Mouse (Mus musculus): ENCODE measurements at regions not wholly inside any gene's neighbourhood (a gene's known extent, or its start where the extent isn't known, plus 50 kb on each side); places are given as distances from the start of the nearest gene placed in this dataset.

DNA sequence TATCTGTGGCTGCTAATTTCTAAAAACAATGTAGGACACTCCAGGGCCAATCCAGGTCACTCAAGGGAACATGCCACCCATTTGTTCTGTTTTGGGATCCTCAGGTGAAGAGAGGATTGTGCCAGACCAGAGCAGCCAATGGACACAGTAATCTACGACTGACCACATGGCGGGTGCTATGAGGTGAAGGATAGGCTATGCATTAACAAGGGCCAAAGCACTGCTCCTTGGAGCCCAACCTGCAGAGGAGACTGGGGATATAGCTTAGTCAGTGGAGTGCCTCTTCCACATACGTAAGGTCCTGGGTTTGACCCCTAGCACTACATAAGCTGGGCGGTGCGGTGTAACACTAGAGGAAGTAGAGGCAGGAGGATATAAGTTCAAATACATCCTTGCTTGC, 156.0 kb downstream of the Inhbb start:
- intact Hi-C loops (cut with DNase I): no loop called here
- DNase-seq (ENCODE audit: low spot score in 2 of 2): no peak

- intact Hi-C loops (cut with DNase I): no loop called here
- DNase-seq (ENCODE audit: low spot score in 2 of 2): no peak
Observed at GRCm38 (mm10) chr1:119265192-119265891, 156.7 kb downstream of the Inhbb start.

DNA sequence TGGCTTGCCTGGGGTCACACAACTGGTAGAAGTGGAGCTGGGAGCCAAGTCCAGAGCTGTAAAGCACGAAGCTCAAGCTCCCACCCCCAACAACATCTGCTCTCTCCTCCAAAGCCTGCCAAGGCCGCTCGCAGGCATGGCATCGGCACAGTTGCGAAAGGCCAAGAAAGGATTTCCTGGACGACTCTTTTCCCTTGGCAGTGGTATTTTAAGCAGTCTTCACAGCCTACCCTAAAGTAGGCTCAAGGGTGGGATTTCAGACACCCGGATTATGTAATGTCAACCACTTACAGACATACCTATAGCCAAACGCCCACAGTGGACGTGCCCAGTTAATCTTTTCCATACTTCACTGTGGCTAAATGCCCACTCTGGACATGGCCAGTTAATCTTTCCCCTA, 162.6 kb downstream of the Inhbb start:
- peak; percentile 17 to 18 for DNase-seq (ENCODE audit: low spot score in 2 of 2)
- intact Hi-C loops (cut with DNase I): loop anchor here (5.0 kb wide), 1 partner anchor 163 kb away; the partner anchor contains the start of gene Inhbb

GRCm38 (mm10) chr1:119256769-119257168, 165.3 kb downstream of the Inhbb start:
- intact Hi-C loops (cut with DNase I): loop anchor here (5.0 kb wide), 1 partner anchor 166 kb away; the partner anchor contains the start of gene Inhbb
- DNase-seq (ENCODE audit: low spot score in 2 of 2): peak; percentile 60 to 64

DNA sequence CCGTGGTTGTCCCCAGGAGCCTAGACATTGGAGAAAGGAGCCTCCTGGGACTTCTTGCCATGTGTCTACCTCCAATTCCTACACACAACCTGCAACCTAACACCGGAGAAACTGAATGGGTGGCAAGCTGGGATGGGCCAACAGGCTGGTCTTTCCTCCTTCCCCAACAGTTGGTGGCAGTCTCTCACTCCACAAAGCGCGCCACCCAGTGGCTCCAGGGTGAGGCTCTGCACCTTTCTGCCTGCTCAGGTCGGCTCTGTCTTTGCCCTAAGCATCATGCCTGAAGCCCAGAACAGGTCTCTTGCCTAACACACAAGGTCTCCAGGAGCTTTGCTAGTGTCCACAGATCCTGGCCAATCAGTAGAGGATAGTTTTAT, 166.0 kb downstream of the Inhbb start:
- intact Hi-C loops (cut with DNase I): loop anchor here (5.0 kb wide), 1 partner anchor 166 kb away; the partner anchor contains the start of gene Inhbb
- no peak for DNase-seq (ENCODE audit: low spot score in 2 of 2)

GRCm38 (mm10) chr1:119255386-119256096, 166.5 kb downstream of the Inhbb start:
- DNase-seq (ENCODE audit: low spot score in 2 of 2): peak; percentile 6 to 14
- intact Hi-C loops (cut with DNase I): loop anchor here (5.0 kb wide), 1 partner anchor 167 kb away; the partner anchor contains the start of gene Inhbb

GRCm38 (mm10) chr1:119254928-119255327, 167.1 kb downstream of the Inhbb start:
- no peak for DNase-seq (ENCODE audit: low spot score in 2 of 2)
- intact Hi-C loops (cut with DNase I): loop anchor here (5.0 kb wide), 1 partner anchor 167 kb away; the partner anchor contains the start of gene Inhbb

DNA sequence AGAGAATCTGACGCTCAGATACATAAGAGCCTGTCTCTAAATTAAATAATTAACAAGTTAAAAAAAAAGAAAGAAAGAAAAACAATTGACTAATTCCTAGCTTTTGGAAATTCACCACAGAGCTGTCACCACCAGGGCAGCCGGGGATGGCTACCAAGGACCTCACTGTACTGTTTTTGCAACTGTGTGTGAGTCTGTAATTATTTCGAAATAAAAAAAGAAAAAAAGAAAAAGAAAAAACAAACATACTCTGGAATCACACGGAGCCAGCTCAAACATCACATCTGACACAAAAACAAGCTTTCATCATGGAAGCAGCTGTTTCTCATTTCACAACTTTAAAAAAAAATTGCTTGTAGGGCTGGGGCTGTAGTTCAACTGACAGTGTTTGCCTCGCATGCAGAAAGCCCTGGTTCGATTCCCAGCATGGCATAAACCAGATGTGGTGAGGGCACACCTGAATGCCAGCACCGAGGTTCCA, 168.6 kb downstream of the Inhbb start:
- intact Hi-C loops (cut with DNase I): no loop called here
- no peak for DNase-seq (ENCODE audit: low spot score in 2 of 2)

- no peak for DNase-seq (ENCODE audit: low spot score in 2 of 2)
- intact Hi-C loops (cut with DNase I): no loop called here
Observed at GRCm38 (mm10) chr1:119252403-119252802, 169.6 kb downstream of the Inhbb start.

- no peak for DNase-seq (ENCODE audit: low spot score in 2 of 2)
- intact Hi-C loops (cut with DNase I): no loop called here
Observed at GRCm38 (mm10) chr1:119251741-119252140, 170.3 kb downstream of the Inhbb start.

- intact Hi-C loops (cut with DNase I): no loop called here
- DNase-seq (ENCODE audit: low spot score in 2 of 2): no peak
Observed at GRCm38 (mm10) chr1:119248776-119249495, 173.1 kb downstream of the Inhbb start.

DNA sequence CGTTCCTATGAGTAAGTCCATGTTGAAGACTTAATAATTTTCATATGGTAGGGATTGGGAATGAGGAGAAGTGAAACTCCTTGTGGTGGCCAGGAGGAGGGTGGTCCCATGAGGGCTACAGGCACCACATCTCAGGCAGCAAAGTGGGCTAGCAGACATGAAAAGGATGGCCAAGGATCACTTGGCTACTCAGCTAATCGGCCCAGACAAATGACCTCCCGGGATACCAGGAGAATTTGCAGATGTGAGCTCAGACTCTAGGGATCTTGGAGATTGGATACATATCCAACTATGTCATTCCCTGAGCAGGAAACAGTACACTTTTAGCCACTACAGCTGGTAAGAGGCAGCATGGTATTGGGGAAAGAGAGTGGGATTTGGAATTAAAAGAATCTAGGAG, 174.9 kb downstream of the Inhbb start:
- intact Hi-C loops (cut with DNase I): no loop called here
- no peak for DNase-seq (ENCODE audit: low spot score in 2 of 2)

DNA sequence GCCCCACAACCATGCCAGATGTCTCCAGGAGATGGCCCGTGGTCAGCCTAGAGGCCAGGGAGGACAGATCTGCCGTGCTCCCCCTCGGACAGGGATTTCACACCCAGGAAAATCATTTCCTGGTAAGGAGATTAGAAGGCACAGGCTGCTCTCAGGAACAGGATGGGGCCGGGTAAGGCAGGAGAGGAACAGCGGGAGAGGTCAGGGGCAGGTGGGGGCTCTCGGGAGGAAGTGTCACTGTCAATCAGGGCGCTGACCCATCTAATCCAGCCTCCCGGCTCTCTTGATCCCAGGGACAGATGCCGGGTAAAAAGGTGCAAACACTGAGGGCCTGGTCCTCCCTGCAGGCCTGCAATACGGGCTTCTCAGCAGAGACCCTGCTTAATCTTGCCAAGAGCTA, 183.6 kb downstream of the Inhbb start:
- intact Hi-C loops (cut with DNase I): no loop called here

DNA sequence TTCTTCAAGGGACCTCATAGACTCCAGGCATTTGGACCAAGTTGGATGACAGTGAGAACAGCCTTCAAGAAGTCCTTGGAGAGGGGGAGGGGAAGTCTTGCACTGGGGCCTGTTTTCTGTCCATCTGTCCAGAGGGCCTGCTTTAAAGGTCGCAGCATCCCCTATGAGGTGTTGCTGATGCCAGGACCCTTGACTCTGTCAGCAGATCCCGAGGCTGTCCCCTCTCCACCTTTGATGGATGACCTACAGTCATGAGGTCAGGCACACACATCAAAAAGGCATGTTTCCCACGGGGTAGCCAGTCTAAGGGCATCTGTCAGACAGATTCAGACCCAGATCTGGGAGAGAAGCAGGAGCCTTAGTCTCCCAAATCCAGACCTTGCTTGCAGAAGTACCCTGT, 183.4 kb upstream of the Gli2 start:
- DNase-seq (ENCODE audit: low spot score in 2 of 2): no peak
- intact Hi-C loops (cut with DNase I): no loop called here

More for the DNA sequence above, 183.6 kb downstream of the Inhbb start:
- DNase-seq (ENCODE audit: low spot score in 2 of 2): no peak

DNA sequence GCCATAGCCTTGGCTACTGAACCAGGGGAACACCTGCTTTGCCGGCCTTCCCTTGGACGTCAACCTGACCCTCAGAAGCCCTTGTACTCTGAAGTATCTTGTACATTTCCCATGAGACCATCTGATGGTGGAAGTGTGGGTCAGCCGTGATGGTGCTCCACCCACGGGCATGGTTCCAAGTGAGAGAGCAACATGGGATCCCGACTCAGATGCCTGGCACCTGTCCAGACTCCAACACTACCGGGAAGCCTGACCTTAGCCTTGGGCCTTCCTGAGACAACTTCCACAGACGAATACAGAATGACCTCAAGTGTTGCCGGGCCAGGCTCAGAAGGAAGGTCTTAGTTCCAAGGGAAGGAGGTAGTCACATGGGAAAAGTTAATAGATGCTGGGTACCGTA, 181.0 kb upstream of the Gli2 start:
- intact Hi-C loops (cut with DNase I): no loop called here
- DNase-seq (ENCODE audit: low spot score in 2 of 2): no peak

- no peak for DNase-seq (ENCODE audit: low spot score in 2 of 2)
- intact Hi-C loops (cut with DNase I): no loop called here
Observed at GRCm38 (mm10) chr1:119226996-119227395, 173.6 kb upstream of the Gli2 start.

- intact Hi-C loops (cut with DNase I): no loop called here
- no peak for DNase-seq (ENCODE audit: low spot score in 2 of 2)
Observed at GRCm38 (mm10) chr1:119223876-119224275, 170.5 kb upstream of the Gli2 start.

- peak; percentile 11 to 19 for DNase-seq (ENCODE audit: low spot score in 2 of 2)
- intact Hi-C loops (cut with DNase I): no loop called here
Observed at GRCm38 (mm10) chr1:119221901-119222300, 168.5 kb upstream of the Gli2 start.

- no peak for DNase-seq (ENCODE audit: low spot score in 2 of 2)
- intact Hi-C loops (cut with DNase I): no loop called here
Observed at GRCm38 (mm10) chr1:119221012-119221411, 167.6 kb upstream of the Gli2 start.

GRCm38 (mm10) chr1:119219817-119220216, 166.4 kb upstream of the Gli2 start:
- DNase-seq (ENCODE audit: low spot score in 2 of 2): no peak
- intact Hi-C loops (cut with DNase I): no loop called here
